Mouse (Mus musculus) brain, embryonic 14.5 days (tissue): Measurements from ENCODE around the gene Tmem192. TPM values are rescaled to one million over a fixed set of nuclear protein-coding genes. Genes with fewer than 3 reads are reported as not detected.

ENCODE experiments used
- DNase-seq: peaks from one replicate; pipeline ENCODE4 v3.0.0-alpha.2; 2011; ENCODE audit warnings: low read depth
- CTCF ChIP-seq: fragments of 200-500 bp; IDR thresholded peaks from 2 replicates; pipeline ENCODE4 v1.5.1; 2012; ENCODE audit warnings: inconsistent platforms, mild to moderate bottlenecking, moderate library complexity, borderline replicate concordance; ENCODE audit not compliant: insufficient read depth, insufficient read length; ENCODE audit errors: extremely low read depth
- POLR2A ChIP-seq: fragments of 200-500 bp; IDR thresholded peaks from 2 replicates; pipeline ENCODE4 v1.6.1; 2012; ENCODE audit warnings: mild to moderate bottlenecking, inconsistent platforms, borderline replicate concordance; ENCODE audit not compliant: poor library complexity, insufficient read depth, insufficient read length, severe bottlenecking; ENCODE audit errors: extremely low read depth
- polyA plus RNA-seq: library from polyadenylated mRNA; depleted of rRNA; stranded (reverse); fragments of >200 nt; gene quantifications from 2 replicates; pipeline ENCODE4 v1.2.3, GENCODE M21; 2012

The Tmem192 gene
- polyA plus RNA-seq, 1 experiment = 17.7 TPM

DNA sequence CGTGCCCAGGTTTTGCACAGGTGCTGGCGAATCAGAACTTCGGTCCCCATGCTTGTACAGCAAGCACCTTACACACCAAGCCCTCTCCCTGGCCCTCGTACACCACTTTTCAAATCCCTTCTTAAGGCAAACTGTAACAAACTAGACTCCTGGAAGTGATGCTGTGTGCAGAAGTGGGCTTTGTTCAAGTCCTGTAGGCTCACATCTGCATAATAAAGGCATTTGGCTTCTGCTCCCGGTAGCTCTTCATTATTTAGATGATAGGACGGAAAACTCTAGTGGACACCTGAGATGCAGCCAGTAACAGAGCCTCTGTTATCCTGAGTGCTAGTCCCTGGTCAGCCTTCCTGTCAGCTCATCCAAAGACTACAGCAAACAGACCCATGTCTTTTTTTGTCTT lies 18.0 kb upstream of the Tmem192 start:
- no peak for DNase-seq
- TF ChIP-seq CTCF (no peak), POLR2A (no peak)

DNA sequence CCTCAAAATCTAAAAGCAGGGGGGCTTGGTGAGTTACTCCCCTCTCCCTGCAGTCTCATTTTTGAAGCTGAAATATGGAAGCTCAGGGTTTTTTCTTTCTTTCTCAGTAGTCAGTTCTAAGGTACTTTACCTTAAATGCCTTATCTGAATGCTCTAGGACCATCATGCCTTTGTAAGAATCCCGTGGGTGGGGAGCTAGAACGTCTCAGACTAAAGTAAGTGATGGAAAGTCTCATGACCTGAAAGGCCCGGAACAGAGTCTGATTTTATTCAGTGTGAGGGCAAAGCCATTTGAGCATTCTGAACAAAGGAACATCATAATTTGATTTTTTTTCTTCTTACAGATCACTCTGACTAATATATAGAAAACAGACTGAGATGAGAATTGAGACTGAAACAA lies 12.0 kb upstream of the Tmem192 start:
- no peak for DNase-seq

DNA sequence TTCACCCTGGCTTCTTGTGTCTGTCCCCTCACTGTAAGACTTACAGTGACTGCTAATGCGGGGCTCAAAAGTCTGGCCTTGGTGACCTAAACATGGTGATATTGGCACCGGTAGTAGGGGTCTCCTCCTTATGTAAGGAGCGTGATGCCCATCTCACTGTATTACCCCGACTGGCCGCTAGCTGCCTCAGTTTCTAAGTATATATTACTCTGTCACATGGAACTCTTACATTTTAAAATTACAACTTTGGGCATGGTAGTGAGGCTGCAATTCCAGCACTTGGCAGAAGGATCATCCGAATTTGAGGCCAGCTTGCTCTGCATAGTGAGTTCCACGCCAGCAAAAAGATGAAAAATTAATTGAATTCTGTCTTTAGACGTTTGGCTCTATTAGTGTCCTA lies 6.0 kb upstream of the Tmem192 start:
- no peak for DNase-seq
- TF ChIP-seq POLR2A (no peak), CTCF (peak; percentile 14; the same call in 1 of the 2 replicates)

More for the DNA sequence above, 12.0 kb upstream of the Tmem192 start:
- TF ChIP-seq POLR2A (no peak), CTCF (no peak)

DNA sequence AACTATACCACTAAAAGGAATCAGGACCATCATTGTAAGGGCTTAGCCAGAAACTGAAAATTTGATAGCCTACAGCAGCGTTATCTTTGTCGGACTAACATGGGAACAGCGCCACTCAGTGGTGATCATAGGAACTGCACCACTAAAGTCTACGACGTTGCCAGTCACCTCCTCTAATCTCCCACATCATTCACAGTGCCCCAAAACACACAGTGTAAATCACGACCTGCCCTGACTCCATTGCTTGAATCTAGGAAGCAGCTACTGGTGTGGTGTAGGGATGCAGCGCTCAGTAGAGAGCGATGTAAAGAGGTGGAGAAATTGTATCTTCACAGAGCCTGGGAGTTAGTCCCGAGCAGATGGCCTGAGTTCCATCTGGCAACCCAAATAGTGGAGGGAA lies 5.5 kb upstream of the Tmem192 start:
- peak; percentile 88 for DNase-seq
- TF ChIP-seq POLR2A = no peak
- TF ChIP-seq CTCF = peak; percentile 87

DNA sequence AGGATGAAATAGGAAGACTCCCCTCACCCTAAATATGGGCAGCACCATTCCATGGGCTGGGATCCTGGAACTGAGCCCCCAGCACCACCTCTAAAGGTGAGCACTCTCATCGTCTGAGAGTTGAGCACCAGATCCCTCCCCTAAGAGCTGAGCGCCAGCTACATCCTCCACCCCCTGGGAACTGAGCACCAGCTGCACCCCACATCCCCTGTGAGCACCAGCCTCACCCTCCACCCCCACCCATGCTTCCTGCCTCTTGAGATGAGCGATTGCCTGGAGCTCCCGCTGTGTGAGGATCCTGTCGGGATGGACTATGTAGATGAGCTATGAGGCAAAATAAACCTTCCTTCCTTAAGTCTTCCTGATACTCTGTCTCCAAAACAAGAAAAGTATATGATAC lies 4.0 kb upstream of the Tmem192 start:
- DNase-seq = no peak

DNA sequence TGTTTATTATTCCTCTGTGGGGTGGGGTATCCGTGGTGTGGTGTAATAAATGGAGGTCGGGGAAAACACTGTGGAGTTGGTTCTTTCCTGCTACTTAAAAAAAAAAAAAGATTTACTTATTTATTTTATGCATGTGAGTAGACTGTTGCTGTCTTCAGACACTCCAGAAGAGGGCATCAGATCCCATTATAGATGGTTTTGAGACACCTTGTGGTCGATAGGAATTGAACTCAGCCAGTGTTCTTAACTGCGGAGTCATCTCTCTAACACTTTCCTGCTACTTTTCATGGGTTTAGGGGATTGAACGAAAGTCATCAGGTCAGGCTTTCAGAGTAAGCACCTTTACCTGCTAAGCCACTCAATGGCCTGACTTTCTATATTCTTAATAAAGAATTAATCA lies 2.2 kb upstream of the Tmem192 start:
- no peak for TF ChIP-seq POLR2A
- peak; percentile 7; the same call in 1 of the 2 replicates for TF ChIP-seq CTCF
- DNase-seq = no peak

More for the DNA sequence above, 4.0 kb upstream of the Tmem192 start:
- TF ChIP-seq CTCF (no peak), POLR2A (no peak)

DNA sequence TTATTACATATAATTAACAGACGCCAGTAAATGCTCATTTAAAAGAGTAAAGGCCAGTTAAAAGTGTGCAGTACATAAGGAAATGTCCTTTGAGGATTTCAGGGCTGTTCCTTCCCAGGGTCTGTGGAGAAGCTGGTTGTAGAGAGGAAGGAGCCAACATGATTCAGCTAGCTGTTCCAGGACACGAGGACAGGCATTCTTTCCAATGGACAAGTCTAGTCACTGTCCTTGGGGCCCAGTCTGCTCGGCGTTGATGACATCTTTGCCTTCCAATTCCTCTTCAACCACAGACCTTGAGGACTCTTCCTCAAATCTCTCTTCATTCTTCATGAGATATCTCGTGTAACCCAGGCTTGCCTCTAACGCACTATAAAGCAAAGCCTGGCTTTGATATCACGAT lies 1.4 kb upstream of the Tmem192 start:
- DNase-seq = no peak
- TF ChIP-seq POLR2A (no peak), CTCF (no peak)

DNA sequence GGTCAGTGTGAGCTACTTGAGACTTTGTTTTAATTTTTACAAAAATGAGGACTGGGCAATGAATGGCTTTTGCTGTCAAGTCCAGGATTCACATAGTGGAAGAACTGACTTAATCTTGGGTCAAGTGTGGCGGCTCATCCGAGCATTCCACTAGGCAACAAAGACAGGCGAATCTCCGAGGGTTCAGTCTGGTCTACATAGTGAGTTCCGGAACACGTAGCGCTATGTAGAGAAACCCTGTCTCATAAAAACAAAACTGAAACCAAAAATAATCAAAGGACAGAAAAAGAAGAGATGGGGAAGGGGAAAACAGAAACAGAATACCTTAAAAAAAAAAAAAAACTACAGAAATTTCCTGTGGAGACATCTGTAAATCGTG lies 555 bp upstream of the Tmem192 start:
- TF ChIP-seq CTCF = no peak
- TF ChIP-seq POLR2A = no peak
- no peak for DNase-seq

DNA sequence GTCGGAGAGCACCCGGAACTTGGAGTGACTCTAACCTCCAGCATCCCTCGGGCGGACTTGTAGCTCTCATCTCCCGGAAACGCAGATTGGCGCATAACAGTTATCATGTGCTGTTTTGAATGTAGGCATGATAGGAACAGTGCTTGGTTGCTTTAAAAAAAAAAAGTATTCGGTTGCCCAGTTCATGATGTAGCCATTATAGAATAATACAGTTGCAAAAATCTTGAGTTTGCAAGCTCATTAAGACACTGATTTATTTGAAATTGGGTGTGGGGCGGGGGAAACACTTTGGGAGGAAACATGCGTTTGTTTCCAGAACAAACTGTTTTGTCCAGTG lies 681 bp downstream of the Tmem192 start:
- no peak for TF ChIP-seq CTCF
- no peak for TF ChIP-seq POLR2A
- no peak for DNase-seq

DNA sequence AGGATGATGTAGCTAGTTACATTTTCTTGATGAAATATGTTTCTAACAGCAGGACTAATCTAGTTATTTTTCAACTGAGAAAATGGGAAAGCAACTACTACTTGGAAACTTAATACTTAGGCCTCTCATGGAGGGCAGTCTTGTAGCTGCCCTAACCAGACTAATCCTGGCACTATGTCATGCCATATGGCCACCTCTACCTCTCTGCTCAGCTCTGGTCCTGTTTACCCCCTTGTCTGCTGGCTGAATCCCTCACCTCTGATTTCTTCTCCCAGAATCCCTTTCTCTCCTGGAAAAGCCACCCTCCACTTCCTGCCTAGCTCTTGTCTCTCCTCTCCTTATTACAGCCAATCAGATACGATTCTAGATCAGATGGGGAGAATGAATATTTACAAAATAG lies 1.4 kb downstream of the Tmem192 start:
- TF ChIP-seq POLR2A (no peak), CTCF (no peak)

DNA sequence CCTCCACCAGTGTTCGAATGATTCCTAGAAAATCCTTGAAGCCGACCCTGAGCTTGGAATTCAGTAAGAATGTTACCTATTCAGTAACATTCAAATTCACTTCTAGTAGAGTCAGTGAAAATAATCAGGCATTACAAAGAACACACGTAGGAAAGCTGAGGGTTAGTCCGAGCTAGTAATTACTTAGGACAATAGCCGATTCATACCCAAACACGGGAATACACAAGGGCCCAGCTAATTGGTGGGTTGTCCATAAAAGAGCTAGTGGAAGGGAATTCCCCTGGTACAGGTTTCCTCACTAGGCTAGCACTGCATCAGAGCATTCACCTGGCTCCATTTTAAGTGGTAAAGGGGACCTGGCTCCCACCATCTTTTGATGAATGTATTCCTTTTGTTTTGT lies 5.1 kb downstream of the Tmem192 start:
- DNase-seq = no peak
- TF ChIP-seq CTCF (no peak), POLR2A (no peak)

More for the DNA sequence above, 1.4 kb downstream of the Tmem192 start:
- no peak for DNase-seq

DNA sequence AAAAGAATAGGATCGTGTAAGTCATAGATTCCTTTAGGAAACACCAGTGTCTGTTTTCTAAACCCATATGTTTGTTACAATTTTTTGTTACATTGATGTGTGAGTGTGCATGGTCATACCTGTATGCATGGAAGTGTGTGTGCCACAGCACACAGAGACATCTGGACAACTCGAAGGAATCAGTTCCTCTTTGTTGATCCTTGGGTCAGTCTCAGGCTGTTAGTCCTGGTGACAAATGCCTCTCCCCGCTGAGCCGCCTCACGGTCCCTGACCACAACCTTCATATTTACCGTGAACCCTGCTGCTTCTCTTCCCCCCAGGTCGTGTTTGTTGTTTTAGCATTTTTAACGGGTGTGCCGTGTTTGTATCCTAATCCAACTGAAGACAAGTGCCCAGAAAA lies 12.0 kb downstream of the Tmem192 start:
- no peak for DNase-seq
- TF ChIP-seq POLR2A (no peak), CTCF (no peak)

DNA sequence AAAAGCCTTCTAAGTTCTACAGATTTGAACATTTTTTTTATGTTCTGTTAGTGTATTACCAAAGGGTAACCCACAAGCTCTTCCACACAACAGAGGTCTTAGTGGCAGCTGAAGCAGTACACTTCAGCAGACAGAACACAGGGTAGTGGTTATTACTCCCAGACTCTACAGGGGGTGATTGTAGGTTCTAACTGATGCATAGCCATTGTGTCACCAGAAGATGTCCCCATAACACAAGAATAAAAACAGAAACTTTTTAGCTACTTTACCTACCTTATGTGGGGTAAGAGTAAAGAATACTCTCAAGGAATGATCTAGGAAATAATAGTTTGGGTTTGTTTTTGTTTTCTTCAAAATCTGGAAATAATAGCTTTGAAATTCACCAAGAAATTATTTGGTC lies 15.9 kb downstream of the Tmem192 start:
- TF ChIP-seq POLR2A (no peak), CTCF (no peak)
- DNase-seq = no peak

DNA sequence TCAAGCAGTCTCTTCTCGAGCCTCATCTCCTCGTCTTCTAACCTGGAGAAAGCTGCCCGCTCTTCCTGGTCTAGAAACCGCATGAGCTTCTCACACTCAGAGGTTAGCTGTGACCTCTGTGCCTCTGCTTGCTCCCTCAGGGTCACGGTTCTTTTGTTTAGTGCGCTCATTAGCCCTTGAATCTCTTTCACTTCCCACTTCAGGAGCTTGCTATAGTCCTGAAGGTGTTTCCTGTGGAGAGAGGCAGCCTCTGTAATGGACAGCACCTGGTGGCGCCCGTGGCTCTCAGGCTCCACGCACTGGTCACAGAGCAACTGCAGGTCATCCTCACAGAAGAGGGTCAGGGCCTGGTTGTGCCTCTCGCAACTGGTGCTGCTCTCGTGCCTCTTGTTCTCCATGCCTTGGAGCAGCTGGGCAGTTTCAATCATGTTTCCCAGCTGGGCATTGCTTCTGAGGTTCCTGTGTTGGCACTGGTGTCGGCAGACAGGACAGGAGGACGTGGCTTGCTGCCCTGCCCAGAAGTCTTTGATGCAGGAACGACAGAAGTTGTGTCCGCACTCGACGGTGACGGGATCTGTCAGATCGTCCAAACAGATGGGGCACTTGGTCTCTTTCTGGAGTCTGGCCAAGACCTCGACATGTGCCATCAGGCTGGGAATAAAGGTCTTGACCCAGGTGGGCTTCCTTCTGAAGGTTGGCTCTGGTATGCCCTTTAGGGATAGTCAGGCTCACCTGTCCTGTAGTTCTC lies 36.3 kb downstream of the Tmem192 start:
- DNase-seq = peak; percentile 1
- no peak for TF ChIP-seq POLR2A
- TF ChIP-seq CTCF = no peak
